Mouse (Mus musculus): ENCODE results near the gene Tgfa. TPM values are rescaled to one million over a fixed set of nuclear protein-coding genes. Genes with fewer than 3 reads are reported as not detected.

The Tgfa gene
- polyA plus RNA-seq, 1 experiment from 2014 or later, result 4.3 TPM

DNA sequence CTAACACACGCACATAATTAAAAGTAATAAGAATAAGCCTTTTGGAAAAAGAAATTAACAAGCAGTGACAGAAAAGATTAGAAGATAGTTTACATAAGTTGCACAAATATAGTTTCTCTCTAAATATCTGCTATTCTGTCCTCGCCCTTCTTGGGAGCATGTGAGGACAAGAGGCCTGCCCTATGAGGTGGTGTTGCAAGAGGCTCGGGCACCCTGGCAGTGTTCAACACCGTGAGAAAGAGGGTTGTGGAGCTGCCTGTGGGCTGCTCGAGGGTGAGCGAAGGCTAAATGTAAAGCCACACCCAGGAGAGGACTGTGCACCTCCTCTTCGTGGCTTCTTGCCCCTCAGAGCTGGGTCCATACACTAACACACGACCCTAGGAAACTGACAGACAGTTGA, 100.4 kb downstream of the Tgfa start:
- Histone ChIP-seq H3K4me3 (ENCODE audit: low read length) (no peak overlapping the region), H3K4me2 (ENCODE audit: low read depth, low read length) (no peak overlapping the region), H3K9ac (ENCODE audit: low read length) (no peak overlapping the region), H3K4me1 (replicated peaks; ENCODE audit: control insufficient read depth, insufficient read depth, low read length) (no peaks in the 10 kb centered on the region), H3K27me3 (ENCODE audit: control insufficient read depth, insufficient read depth, low read depth, low read length) (no peaks in the 10 kb centered on the region), H3K9me3 (ENCODE audit: control insufficient read depth, low read length) (no peaks in the 10 kb centered on the region), H3K36me3 (ENCODE audit: control insufficient read depth, insufficient read depth, low read length) (no peaks in the 10 kb centered on the region), H3K27ac (ENCODE audit: low read length) (no peak overlapping the region)
- ATAC-seq (ENCODE audit: low read depth), result no peak
- WGBS, result 60% methylated on average over 8 of the region's 8 CpGs

DNA sequence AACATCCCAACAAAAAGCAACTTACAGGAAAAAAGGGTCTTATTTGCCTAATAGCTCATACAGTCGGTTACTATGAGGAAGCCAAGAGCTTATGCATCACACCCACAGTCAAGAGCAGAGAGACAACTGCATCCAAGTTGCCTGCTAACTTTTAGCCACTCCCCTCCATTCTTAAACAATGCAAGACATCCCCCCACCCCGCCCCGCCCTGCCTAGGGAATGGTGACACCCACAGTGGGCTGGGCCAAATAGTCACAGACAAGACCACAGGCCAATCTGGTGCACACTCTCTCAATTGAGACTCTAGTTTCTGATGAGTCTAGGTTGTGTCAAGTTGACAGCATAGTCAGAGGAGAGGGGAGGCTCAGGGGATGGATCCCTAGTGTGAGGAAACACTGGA, 101.1 kb downstream of the Tgfa start:
- Histone ChIP-seq H3K4me2 (ENCODE audit: low read depth, low read length) (no peak overlapping the region), H3K9ac (ENCODE audit: low read length) (no peak overlapping the region), H3K4me3 (ENCODE audit: low read length) (no peak overlapping the region), H3K27ac (ENCODE audit: low read length) (no peak overlapping the region), H3K9me3 (ENCODE audit: control insufficient read depth, low read length) (no peaks in the 10 kb centered on the region), H3K36me3 (ENCODE audit: control insufficient read depth, insufficient read depth, low read length) (no peaks in the 10 kb centered on the region), H3K27me3 (ENCODE audit: control insufficient read depth, insufficient read depth, low read depth, low read length) (no peaks in the 10 kb centered on the region), H3K4me1 (replicated peaks; ENCODE audit: control insufficient read depth, insufficient read depth, low read length) (no peaks in the 10 kb centered on the region)
- WGBS, result 84% methylated on average over 3 of the region's 3 CpGs
- no peak for ATAC-seq (ENCODE audit: low read depth)

DNA sequence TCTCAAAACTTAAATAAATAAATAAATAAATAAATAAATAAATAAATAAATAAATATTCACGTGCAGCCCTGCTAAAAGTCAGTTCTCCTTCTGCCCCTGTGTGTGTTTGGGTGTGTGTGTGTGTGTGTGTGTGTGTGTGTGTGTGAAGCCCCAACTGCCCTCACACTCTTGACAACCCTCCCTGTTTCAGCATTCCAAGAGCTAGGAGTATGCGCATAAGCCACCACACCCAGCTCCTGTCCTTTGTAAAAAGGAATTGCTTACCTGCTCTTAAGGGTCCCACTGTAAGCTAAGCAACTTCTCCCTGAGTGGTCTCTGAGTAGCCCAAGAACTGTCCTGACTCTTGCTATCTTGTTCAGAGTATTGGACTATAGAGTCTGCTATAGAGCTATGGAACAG, 101.9 kb downstream of the Tgfa start:
- no peak overlapping the region for H3K9ac ChIP-seq (ENCODE audit: low read length)
- 79% methylated on average over 2 of the region's 2 CpGs for WGBS
- no peak overlapping the region for H3K27ac ChIP-seq (ENCODE audit: low read length)
- H3K4me3 ChIP-seq (ENCODE audit: low read length), result no peak overlapping the region
- no peak for ATAC-seq (ENCODE audit: low read depth)
- H3K4me2 ChIP-seq (ENCODE audit: low read depth, low read length), result no peak overlapping the region
- no peaks in the 10 kb centered on the region for H3K9me3 ChIP-seq (ENCODE audit: control insufficient read depth, low read length)
- no peaks in the 10 kb centered on the region for H3K27me3 ChIP-seq (ENCODE audit: control insufficient read depth, insufficient read depth, low read depth, low read length)
- H3K4me1 ChIP-seq (replicated peaks; ENCODE audit: control insufficient read depth, insufficient read depth, low read length), result no peaks in the 10 kb centered on the region
- no peaks in the 10 kb centered on the region for H3K36me3 ChIP-seq (ENCODE audit: control insufficient read depth, insufficient read depth, low read length)

DNA sequence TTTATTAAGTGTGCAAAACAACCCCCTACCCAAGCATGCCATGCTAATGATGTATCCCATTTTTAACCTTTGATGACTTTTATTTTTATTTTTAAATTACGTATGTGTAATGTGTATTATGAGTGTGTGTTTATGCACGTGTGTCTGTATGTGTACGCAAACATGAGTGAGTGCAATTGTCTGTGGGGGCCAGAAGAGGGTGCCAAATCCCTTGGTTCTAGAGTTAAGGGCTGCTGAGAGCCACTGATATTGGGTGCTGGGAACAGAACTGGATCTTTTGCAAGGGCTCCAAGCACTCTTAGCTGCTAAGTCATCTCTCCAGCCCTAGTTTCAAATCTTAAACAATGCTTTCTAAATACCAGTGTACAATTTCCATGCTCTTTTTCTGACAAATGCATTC, 103.9 kb downstream of the Tgfa start:
- H3K4me2 ChIP-seq (ENCODE audit: low read depth, low read length), result no peak overlapping the region
- H3K27ac ChIP-seq (ENCODE audit: low read length), result no peak overlapping the region
- no peak overlapping the region for H3K4me3 ChIP-seq (ENCODE audit: low read length)
- no peak for ATAC-seq (ENCODE audit: low read depth)
- no peak overlapping the region for H3K9ac ChIP-seq (ENCODE audit: low read length)
- H3K36me3 ChIP-seq (ENCODE audit: control insufficient read depth, insufficient read depth, low read length), result no peaks in the 10 kb centered on the region
- H3K27me3 ChIP-seq (ENCODE audit: control insufficient read depth, insufficient read depth, low read depth, low read length), result no peaks in the 10 kb centered on the region
- 82% methylated on average over 3 of the region's 3 CpGs for WGBS
- H3K9me3 ChIP-seq (ENCODE audit: control insufficient read depth, low read length), result no peaks in the 10 kb centered on the region
- H3K4me1 ChIP-seq (replicated peaks; ENCODE audit: control insufficient read depth, insufficient read depth, low read length), result no peaks in the 10 kb centered on the region

DNA sequence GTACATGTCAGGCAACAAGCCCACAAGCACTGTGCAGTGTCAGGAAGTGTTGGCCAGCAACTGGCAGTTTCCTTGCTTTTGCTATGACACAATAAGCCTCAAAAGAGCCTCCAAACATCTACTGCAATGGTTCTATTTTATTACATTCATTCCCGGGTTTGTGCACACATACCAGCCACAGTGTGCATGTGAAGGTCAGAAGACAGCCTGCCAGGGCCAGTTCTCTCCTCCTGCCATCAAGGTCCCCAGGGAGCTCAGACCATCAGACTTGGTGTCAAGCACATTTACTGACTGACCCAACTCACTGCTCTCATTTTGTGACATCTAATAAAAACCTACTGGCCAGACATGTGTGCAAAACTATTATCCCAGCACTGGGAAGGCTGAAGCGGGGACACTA, 104.4 kb downstream of the Tgfa start:
- Histone ChIP-seq H3K36me3 (ENCODE audit: control insufficient read depth, insufficient read depth, low read length) (no peaks in the 10 kb centered on the region), H3K4me3 (ENCODE audit: low read length) (no peak overlapping the region), H3K4me2 (ENCODE audit: low read depth, low read length) (no peak overlapping the region), H3K27me3 (ENCODE audit: control insufficient read depth, insufficient read depth, low read depth, low read length) (no peaks in the 10 kb centered on the region), H3K4me1 (replicated peaks; ENCODE audit: control insufficient read depth, insufficient read depth, low read length) (no peaks in the 10 kb centered on the region), H3K27ac (ENCODE audit: low read length) (no peak overlapping the region), H3K9me3 (ENCODE audit: control insufficient read depth, low read length) (no peaks in the 10 kb centered on the region), H3K9ac (ENCODE audit: low read length) (no peak overlapping the region)
- no peak for ATAC-seq (ENCODE audit: low read depth)
- 79% methylated on average over 2 of the region's 2 CpGs for WGBS

DNA sequence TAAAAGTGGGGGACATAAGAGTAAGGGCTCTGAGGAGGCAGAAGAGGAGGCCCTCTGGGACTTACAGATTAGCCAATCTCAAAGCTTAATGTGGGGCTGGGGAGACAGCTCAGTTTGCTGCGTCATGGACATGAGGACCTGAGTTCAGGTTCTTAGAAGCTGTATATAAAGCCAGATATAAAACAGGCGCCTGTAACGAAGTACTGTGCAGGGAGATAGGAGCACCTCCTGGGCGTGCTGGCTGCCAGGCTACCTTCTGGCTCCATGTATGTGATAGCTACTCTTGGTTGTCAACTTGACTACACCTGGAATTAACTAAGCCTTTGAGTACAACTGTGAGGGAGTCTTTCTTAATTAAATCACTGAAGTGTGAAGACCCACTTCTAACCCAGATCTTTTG, 110.7 kb downstream of the Tgfa start:
- H3K9me3 ChIP-seq (ENCODE audit: control insufficient read depth, low read length), result no peaks in the 10 kb centered on the region
- H3K27ac ChIP-seq (ENCODE audit: low read length), result no peak overlapping the region
- H3K4me3 ChIP-seq (ENCODE audit: low read length), result no peak overlapping the region
- no peaks in the 10 kb centered on the region for H3K4me1 ChIP-seq (replicated peaks; ENCODE audit: control insufficient read depth, insufficient read depth, low read length)
- no peak overlapping the region for H3K4me2 ChIP-seq (ENCODE audit: low read depth, low read length)
- H3K9ac ChIP-seq (ENCODE audit: low read length), result no peak overlapping the region
- no peak for ATAC-seq (ENCODE audit: low read depth)
- H3K36me3 ChIP-seq (ENCODE audit: control insufficient read depth, insufficient read depth, low read length), result no peaks in the 10 kb centered on the region
- no peaks in the 10 kb centered on the region for H3K27me3 ChIP-seq (ENCODE audit: control insufficient read depth, insufficient read depth, low read depth, low read length)
- WGBS, result 82% methylated on average over 4 of the region's 4 CpGs

DNA sequence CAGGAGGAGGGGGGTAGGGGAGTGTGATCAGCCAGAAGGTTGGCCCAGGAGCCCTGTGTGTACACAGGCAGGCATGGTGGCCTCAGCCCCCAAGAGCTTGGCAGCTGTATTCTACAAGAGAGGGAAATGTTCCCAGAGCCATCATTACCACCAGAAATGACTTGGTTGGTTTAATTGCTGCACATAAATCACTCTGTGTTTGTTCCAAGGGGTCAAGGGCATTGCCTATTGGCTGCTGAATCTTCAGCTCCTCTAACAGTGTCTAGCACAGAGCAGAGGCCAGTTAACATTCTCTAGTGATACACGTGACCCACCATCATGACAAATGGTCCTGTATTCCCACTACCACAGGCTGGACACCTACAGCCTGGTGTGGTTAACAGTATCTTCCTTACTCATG, 119.0 kb downstream of the Tgfa start:
- no peaks in the 10 kb centered on the region for H3K27me3 ChIP-seq (ENCODE audit: control insufficient read depth, insufficient read depth, low read depth, low read length)
- no peaks in the 10 kb centered on the region for H3K9me3 ChIP-seq (ENCODE audit: control insufficient read depth, low read length)
- ATAC-seq (ENCODE audit: low read depth), result no peak
- 62% methylated on average over 1 of the region's 1 CpGs for WGBS
- H3K27ac ChIP-seq (ENCODE audit: low read length), result no peak overlapping the region
- H3K4me3 ChIP-seq (ENCODE audit: low read length), result no peak overlapping the region
- no peak overlapping the region for H3K9ac ChIP-seq (ENCODE audit: low read length)
- H3K4me1 ChIP-seq (replicated peaks; ENCODE audit: control insufficient read depth, insufficient read depth, low read length), result no peaks in the 10 kb centered on the region
- H3K36me3 ChIP-seq (ENCODE audit: control insufficient read depth, insufficient read depth, low read length), result no peaks in the 10 kb centered on the region
- no peak overlapping the region for H3K4me2 ChIP-seq (ENCODE audit: low read depth, low read length)

DNA sequence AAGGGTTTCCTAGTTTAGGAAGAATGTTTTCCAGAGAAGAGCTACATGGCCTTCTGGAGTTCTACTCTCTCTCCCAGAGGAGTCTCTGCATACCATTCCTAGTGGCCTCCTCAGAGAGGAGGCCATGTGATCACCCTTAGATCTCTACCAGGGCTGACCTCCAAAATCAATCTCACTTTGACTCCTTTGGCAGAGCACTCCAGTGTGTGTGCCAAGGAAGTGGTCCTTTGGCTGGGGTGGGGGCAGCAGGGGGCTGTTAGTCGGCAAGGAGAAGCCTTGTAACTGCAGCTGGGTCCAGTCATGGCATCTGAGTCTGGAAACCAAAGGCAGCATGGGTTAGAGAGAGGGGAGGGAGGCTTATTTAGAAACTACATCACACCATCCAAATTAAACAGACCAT, 122.0 kb downstream of the Tgfa start:
- H3K27me3 ChIP-seq (ENCODE audit: control insufficient read depth, insufficient read depth, low read depth, low read length), result no peaks in the 10 kb centered on the region
- no peak for ATAC-seq (ENCODE audit: low read depth)
- no peaks in the 10 kb centered on the region for H3K9me3 ChIP-seq (ENCODE audit: control insufficient read depth, low read length)
- no peak overlapping the region for H3K9ac ChIP-seq (ENCODE audit: low read length)
- WGBS, result 18% methylated on average over 1 of the region's 1 CpGs
- no peak overlapping the region for H3K4me2 ChIP-seq (ENCODE audit: low read depth, low read length)
- H3K27ac ChIP-seq (ENCODE audit: low read length), result no peak overlapping the region
- no peak overlapping the region for H3K4me3 ChIP-seq (ENCODE audit: low read length)
- no peaks in the 10 kb centered on the region for H3K4me1 ChIP-seq (replicated peaks; ENCODE audit: control insufficient read depth, insufficient read depth, low read length)
- H3K36me3 ChIP-seq (ENCODE audit: control insufficient read depth, insufficient read depth, low read length), result no peaks in the 10 kb centered on the region

DNA sequence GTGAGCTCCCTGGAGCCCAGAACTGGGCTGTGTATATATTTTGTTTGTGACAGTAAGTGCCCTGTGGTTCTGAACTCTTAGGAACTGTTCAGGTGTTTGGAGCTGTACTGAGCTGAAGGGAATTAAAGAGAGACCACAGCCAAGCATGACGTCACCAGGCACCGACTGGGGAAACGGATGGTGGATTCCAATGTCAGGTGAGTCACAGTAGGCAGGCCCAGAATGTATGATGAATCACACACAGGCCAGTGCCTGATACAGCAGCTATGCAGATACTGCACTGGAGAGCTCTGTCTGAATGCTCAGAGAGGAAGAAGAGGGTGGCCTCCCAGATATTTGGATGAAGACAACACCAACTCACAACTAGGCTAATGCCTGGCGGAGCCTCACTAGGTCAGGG, 123.8 kb downstream of the Tgfa start:
- no peaks in the 10 kb centered on the region for H3K36me3 ChIP-seq (ENCODE audit: control insufficient read depth, insufficient read depth, low read length)
- ATAC-seq (ENCODE audit: low read depth), result no peak
- H3K9me3 ChIP-seq (ENCODE audit: control insufficient read depth, low read length), result no peaks in the 10 kb centered on the region
- no peaks in the 10 kb centered on the region for H3K4me1 ChIP-seq (replicated peaks; ENCODE audit: control insufficient read depth, insufficient read depth, low read length)
- no peak overlapping the region for H3K4me2 ChIP-seq (ENCODE audit: low read depth, low read length)
- H3K4me3 ChIP-seq (ENCODE audit: low read length), result no peak overlapping the region
- H3K27me3 ChIP-seq (ENCODE audit: control insufficient read depth, insufficient read depth, low read depth, low read length), result no peaks in the 10 kb centered on the region
- no peak overlapping the region for H3K27ac ChIP-seq (ENCODE audit: low read length)
- no peak overlapping the region for H3K9ac ChIP-seq (ENCODE audit: low read length)
- 40% methylated on average over 4 of the region's 4 CpGs for WGBS

DNA sequence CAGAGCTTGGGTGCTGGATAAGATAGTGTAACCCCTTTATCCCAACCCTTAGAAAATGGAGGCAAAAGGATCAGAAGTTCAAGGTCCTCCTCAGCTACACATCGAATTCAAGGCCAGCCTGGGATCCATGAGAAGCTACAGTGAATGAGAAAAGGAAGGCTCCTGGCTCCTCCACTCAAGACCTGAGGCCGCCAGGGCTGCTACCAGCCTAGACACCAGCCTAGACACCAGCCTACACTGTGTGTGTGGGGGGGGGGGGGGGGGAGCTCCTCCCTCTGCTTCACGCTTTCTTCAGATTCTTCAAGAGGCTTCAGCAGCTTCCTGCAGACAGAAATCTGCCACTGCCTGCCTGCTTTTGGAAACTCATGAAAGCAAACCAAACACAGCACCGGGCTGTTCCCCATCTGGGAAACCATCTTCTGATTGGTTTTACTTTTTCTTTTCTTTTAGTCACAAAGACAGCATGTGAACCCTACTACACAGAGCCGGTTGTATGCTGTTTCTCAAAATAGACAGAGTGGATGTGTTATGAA, 127.1 kb downstream of the Tgfa start:
- Histone ChIP-seq H3K4me1 (replicated peaks; ENCODE audit: control insufficient read depth, insufficient read depth, low read length) (no peaks in the 10 kb centered on the region), H3K4me2 (ENCODE audit: low read depth, low read length) (no peak overlapping the region), H3K27ac (ENCODE audit: low read length) (no peak overlapping the region), H3K4me3 (ENCODE audit: low read length) (no peak overlapping the region), H3K36me3 (ENCODE audit: control insufficient read depth, insufficient read depth, low read length) (no peaks in the 10 kb centered on the region), H3K27me3 (ENCODE audit: control insufficient read depth, insufficient read depth, low read depth, low read length) (no peaks in the 10 kb centered on the region), H3K9ac (ENCODE audit: low read length) (no peak overlapping the region), H3K9me3 (ENCODE audit: control insufficient read depth, low read length) (no peaks in the 10 kb centered on the region)
- 81% methylated on average over 5 of the region's 5 CpGs for WGBS
- no peak for ATAC-seq (ENCODE audit: low read depth)
